Mouse (Mus musculus): ENCODE measurements around the gene Tmc4. TPM values are rescaled to one million over a fixed set of nuclear protein-coding genes. Genes with fewer than 3 reads are reported as not detected.

Tmc4 gene
- polyA plus RNA-seq, 1 experiment, result 0.05 TPM

DNA sequence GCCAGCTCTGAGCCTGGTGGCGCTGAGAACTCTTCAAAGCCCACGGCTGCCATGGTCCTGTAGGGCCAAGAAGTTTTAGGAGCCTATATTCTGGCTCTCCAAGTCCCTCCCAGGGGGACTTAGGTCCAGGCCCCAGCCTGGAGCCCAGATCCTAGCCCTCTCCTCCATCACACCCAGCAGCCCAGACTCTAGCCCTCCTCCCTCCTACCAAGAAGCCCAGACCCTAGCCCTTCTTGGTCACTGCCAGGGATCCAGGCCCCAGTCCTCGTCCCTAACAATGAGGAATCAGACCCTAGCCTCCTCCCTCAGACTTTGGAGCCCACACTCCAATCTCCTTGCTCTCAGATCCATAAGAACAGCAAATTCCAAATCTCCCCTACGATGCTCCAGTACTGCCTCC lies 48.3 kb downstream of the Tmc4 start:
- H3K4me1 ChIP-seq (ENCODE audit: control insufficient read depth), result peaks cover 32% of the 10 kb centered on the region
- H3K36me3 ChIP-seq (ENCODE audit: control insufficient read depth), result peaks cover 66% of the 10 kb centered on the region

GRCm38 (mm10) chr7:3617242-3617995 lies 59.9 kb downstream of the Tmc4 start, which contains the start of gene Ndufa3:
Ndufa3 (plus strand) TSS chr7:3617373.
- Histone ChIP-seq H3K4me1 (ENCODE audit: control insufficient read depth) (peaks cover 31% of the 10 kb centered on the region), H3K9me3 (ENCODE audit: control insufficient read depth, low read length) (no peaks in the 10 kb centered on the region), H3K36me3 (ENCODE audit: control insufficient read depth) (peaks cover 37% of the 10 kb centered on the region), H3K27me3 (ENCODE audit: control insufficient read depth) (peaks cover 11% of the 10 kb centered on the region), H3K4me3 (replicated peaks) (peak within 1 kb of the TSS; percentile 86)
- no peak for TF ChIP-seq GATA1 (IDR thresholded peaks at IDR 0.05; ENCODE audit: low read length)
- TF ChIP-seq TAL1 (IDR thresholded peaks at IDR 0.05; ENCODE audit: low read length), result no peak

More for the DNA sequence above, 48.3 kb downstream of the Tmc4 start:
- TF ChIP-seq TAL1 (IDR thresholded peaks at IDR 0.05; ENCODE audit: low read length) (no peak), GATA1 (IDR thresholded peaks at IDR 0.05; ENCODE audit: low read length) (no peak)
- no peaks in the 10 kb centered on the region for H3K9me3 ChIP-seq (ENCODE audit: control insufficient read depth, low read length)
- H3K4me3 ChIP-seq (replicated peaks), result peak overlapping the region; percentile 77
- H3K27me3 ChIP-seq (ENCODE audit: control insufficient read depth), result no peaks in the 10 kb centered on the region

GRCm38 (mm10) chr7:3616389-3617241 lies 60.7 kb downstream of the Tmc4 start:
- H3K36me3 ChIP-seq (ENCODE audit: control insufficient read depth), result peaks cover 29% of the 10 kb centered on the region
- TF ChIP-seq GATA1 (IDR thresholded peaks at IDR 0.05; ENCODE audit: low read length) (no peak), TAL1 (IDR thresholded peaks at IDR 0.05; ENCODE audit: low read length) (no peak)
- peaks cover 31% of the 10 kb centered on the region for H3K4me1 ChIP-seq (ENCODE audit: control insufficient read depth)
- H3K4me3 ChIP-seq (replicated peaks), result peak overlapping the region; percentile 86
- H3K27me3 ChIP-seq (ENCODE audit: control insufficient read depth), result peaks cover 11% of the 10 kb centered on the region
- H3K9me3 ChIP-seq (ENCODE audit: control insufficient read depth, low read length), result no peaks in the 10 kb centered on the region

- peaks cover 31% of the 10 kb centered on the region for H3K4me1 ChIP-seq (ENCODE audit: control insufficient read depth)
Measured at GRCm38 (mm10) chr7:3616057-3616388, 61.3 kb downstream of the Tmc4 start, which contains the start of gene Oscar. Oscar (minus strand) TSS chr7:3616157.

More at GRCm38 (mm10) chr7:3616057-3616388, 61.3 kb downstream of the Tmc4 start, which contains the start of gene Oscar:
- H3K27me3 ChIP-seq (ENCODE audit: control insufficient read depth), result peaks cover 11% of the 10 kb centered on the region
- H3K9me3 ChIP-seq (ENCODE audit: control insufficient read depth, low read length), result no peaks in the 10 kb centered on the region
- peak within 1 kb of the TSS; percentile 86 for H3K4me3 ChIP-seq (replicated peaks)
- peaks cover 25% of the 10 kb centered on the region for H3K36me3 ChIP-seq (ENCODE audit: control insufficient read depth)
- TF ChIP-seq GATA1 (IDR thresholded peaks at IDR 0.05; ENCODE audit: low read length) (no peak), TAL1 (IDR thresholded peaks at IDR 0.05; ENCODE audit: low read length) (no peak)

Other genes starting within 250 kb of the Tmc4 start
- gene Tarm1, start 174.9 kb downstream of the Tmc4 start, polyA plus RNA-seq (2012), result not detected in 2 replicates
- gene Oscar, start 61.4 kb downstream of the Tmc4 start, polyA plus RNA-seq (2012), result not detected in 2 replicates
- gene Ndufa3, start 60.2 kb downstream of the Tmc4 start, polyA plus RNA-seq (2012), result 3.6 and 5.5 TPM in 2 replicates
- 3.1 and 3.3 TPM in 2 replicates for gene Tfpt, start 47.6 kb downstream of the Tmc4 start, polyA plus RNA-seq (2012)
- gene Prpf31, start 47.6 kb downstream of the Tmc4 start, polyA plus RNA-seq (2012), result 3.2 TPM in 2 replicates
- 50.1 and 53.8 TPM in 2 replicates for gene Cnot3, start 32.3 kb downstream of the Tmc4 start, polyA plus RNA-seq (2012)
- 1.0 and 1.3 TPM in 2 replicates for gene Leng1, start 11.7 kb downstream of the Tmc4 start, polyA plus RNA-seq (2012)
- 0.70 and 1.0 TPM in 2 replicates for gene Tsen34, start 15.3 kb upstream of the Tmc4 start, polyA plus RNA-seq (2012)
- gene Mboat7, start 16.0 kb upstream of the Tmc4 start, polyA plus RNA-seq (2012), result 0.58 and 0.73 TPM in 2 replicates
- gene Rps9, start 26.4 kb upstream of the Tmc4 start, polyA plus RNA-seq (2012), result 81.2 and 118 TPM in 2 replicates
- gene Pirb, start 42.8 kb upstream of the Tmc4 start, polyA plus RNA-seq (2012), result 0.03 TPM in 1 of 2 replicates, not detected in the other
- gene Gm15448, start 148.1 kb upstream of the Tmc4 start, polyA plus RNA-seq (2012), result not detected in 2 replicates
- not detected in 2 replicates for gene Pira2, start 167.5 kb upstream of the Tmc4 start, polyA plus RNA-seq (2012)
- not detected in 2 replicates for gene Gm14548, start 220.6 kb upstream of the Tmc4 start, polyA plus RNA-seq (2012)
- 0.07 TPM in 1 of 2 replicates, not detected in the other for gene Lilra6, start 237.9 kb upstream of the Tmc4 start, polyA plus RNA-seq (2012)